Mouse (Mus musculus): ENCODE measurements around the gene Gpr153. TPM values are rescaled to one million over a fixed set of nuclear protein-coding genes. Genes with fewer than 3 reads are reported as not detected.
A peak's percentile ranks its signal among the peaks of the same experiment; 100 is the strongest.
"Not testable (repeated sequence)": the region's sequence is repeated elsewhere in the genome, so short reads cannot be mapped to it uniquely, and the experiment has no call there.

Gene Gpr153
- total RNA-seq (2021) = 10 to 100 TPM; 47.5 to 49.4 TPM
- long read RNA-seq, experiment 1, transcript Gpr153-203 (6 exons, 3,777 nt) = minor isoform, 21 of 62 reads
- long read RNA-seq, experiment 1, transcript Gpr153-202 (6 exons, 3,838 nt) = major isoform, 22 of 62 reads
- long read RNA-seq, experiment 1, partial matches to known transcripts = 12 of 62 reads
- long read RNA-seq, experiment 1, other reads (novel, unspliced or antisense) = 7 of 62 reads
- long read RNA-seq, experiment 2, transcript Gpr153-203 (6 exons, 3,777 nt) = major isoform, 46 of 115 reads
- long read RNA-seq, experiment 2, transcript Gpr153-202 (6 exons, 3,838 nt) = minor isoform, 30 of 115 reads
- long read RNA-seq, experiment 2, partial matches to known transcripts = 25 of 115 reads
- long read RNA-seq, experiment 2, other reads (novel, unspliced or antisense) = 10 of 115 reads

DNA sequence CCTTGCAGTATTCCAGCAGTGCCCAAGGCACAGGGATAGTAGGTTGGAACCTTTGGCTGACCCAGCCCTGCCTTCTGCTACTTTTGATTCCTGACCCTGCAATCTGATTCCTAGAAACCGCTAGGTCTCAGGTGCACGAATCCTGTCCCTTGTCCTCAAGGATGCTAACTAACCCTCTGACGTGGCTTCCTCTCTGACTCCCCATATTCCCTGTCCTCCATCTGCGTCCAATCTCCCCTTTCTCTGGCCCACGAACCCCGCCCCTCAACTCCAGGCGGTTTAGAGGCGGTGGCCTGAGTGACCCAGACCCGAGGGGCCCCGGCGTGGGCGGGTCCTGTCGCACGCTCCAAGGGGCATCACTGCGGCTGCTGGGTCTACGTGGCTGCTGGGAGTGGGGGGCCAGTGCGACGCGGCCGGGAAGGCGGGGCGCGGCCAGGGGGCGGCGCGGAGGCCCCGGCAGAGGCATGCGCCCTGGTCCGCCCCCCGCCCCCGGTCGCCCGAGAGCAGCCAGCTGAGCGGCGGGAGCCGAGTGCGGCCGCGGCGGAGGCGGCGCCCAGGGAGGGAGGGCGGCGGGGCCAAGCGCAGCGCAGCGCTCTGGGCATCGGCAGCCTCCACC lies at the start of gene Gpr153:
Gene Gpr153, plus strand, starts transcription at position 612 of the 616 bp plus-strand sequence.
- peak; percentile 64 to 71 for DNase-seq (ENCODE audit: low spot score in 2 of 2)

- DNase-seq (ENCODE audit: low spot score in 2 of 2) = no peak
Measured at GRCm38 (mm10) chr4:152226901-152227486, 47.0 kb upstream of the Gpr153 start.

GRCm38 (mm10) chr4:152227749-152228527 lies 46.1 kb upstream of the Gpr153 start:
- no peak for DNase-seq (ENCODE audit: low spot score in 2 of 2)

DNA sequence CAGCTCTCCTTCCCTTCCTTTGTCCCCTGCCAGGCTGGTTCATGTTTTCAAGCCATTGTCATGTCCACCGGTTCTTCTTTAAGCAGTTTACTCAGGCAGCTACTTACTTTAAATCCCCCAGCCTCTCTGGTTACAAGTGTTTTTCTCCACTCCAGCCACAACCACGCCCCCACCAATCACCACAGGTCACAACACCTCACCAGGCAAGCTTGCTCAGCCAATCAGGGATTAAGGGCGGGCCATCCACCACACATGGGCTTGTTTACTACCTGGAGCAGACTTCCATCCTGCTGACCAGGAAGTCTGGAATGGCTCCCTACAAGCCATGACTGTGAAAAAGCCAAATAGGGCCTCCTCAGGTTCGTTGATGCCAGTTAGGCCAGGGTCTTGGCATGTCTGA lies 43.7 kb upstream of the Gpr153 start:
- DNase-seq (ENCODE audit: low spot score in 2 of 2) = not testable (repeated sequence)

- DNase-seq (ENCODE audit: low spot score in 2 of 2) = no peak
Measured at GRCm38 (mm10) chr4:152231326-152231725, 42.7 kb upstream of the Gpr153 start.

DNA sequence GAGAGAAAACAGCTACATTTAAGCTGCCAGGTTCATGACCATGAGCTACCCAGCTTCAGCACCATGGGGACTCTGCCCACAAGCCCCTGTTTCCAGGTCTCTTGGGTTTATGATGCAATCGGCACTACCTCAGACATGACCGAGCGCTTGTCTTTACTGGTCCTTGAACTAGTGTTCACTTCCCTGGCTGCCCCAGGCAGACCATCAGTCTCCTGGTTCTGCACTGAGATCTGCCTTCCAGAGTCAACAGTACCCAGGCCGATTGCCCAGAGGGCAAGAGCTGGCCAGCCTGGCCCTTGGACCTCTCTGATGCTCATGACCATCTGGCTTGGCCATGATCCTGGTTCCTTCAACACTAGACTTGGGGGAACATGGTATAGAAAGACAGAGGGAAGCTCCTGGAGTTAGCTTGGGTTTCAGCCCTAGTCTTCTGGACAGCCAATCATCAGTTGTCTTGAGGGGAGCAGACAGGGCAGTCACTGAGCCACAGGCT lies 41.6 kb upstream of the Gpr153 start:
- no peak for DNase-seq (ENCODE audit: low spot score in 2 of 2)

- no peak for DNase-seq (ENCODE audit: low spot score in 2 of 2)
Measured at GRCm38 (mm10) chr4:152239974-152240373, 34.1 kb upstream of the Gpr153 start.

DNA sequence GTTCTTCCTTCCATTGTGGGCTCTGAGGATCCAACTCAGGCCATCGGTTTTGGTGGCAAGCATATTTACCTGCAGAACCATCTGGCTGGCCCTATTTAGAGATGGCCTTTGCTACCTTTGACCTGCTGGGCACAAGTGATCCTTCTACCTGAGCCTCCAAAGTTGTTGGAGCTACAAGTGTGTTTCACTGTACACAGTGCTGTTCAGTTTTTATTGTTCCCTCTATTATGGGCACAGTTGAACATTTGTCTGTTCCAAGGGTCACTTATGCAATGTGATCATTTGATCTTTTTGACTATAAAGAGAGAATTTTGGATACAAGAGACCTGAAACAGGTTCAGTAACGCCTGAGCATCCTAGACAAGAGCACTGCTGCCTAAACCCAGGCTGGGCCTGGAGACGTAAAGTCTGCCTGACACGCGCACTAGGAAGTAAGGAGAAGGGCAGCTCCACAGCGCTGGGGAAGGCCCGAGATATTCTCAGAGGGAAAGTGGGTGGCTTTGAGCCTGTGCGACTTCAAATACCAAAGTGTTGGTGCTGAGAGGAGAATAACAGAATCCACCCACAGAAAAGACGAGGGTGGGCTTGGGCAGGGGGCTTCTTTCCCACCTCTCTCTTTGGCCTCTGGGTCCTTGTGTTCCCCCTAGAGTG lies 30.7 kb upstream of the Gpr153 start:
- no peak for DNase-seq (ENCODE audit: low spot score in 2 of 2)

DNA sequence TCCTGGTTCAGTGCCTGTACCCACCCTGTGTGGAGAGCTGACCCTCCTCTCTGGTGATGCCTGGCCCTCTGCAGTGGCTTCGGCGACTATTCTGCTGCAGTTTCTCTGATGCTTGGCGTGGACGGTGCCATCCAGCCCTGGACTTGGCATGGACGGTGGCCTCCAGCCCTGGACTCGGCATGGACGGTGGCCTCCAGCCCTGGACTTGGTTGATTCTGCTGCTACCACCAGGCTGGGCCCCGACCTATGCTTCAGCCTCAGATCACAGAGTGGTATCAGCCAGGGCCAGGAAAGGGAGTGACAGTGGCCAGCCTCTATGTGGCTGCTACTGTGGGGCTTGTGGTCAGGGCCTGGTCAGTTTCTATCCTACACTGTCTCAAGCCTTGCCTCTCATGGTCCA lies 30.1 kb upstream of the Gpr153 start:
- no peak for DNase-seq (ENCODE audit: low spot score in 2 of 2)

DNA sequence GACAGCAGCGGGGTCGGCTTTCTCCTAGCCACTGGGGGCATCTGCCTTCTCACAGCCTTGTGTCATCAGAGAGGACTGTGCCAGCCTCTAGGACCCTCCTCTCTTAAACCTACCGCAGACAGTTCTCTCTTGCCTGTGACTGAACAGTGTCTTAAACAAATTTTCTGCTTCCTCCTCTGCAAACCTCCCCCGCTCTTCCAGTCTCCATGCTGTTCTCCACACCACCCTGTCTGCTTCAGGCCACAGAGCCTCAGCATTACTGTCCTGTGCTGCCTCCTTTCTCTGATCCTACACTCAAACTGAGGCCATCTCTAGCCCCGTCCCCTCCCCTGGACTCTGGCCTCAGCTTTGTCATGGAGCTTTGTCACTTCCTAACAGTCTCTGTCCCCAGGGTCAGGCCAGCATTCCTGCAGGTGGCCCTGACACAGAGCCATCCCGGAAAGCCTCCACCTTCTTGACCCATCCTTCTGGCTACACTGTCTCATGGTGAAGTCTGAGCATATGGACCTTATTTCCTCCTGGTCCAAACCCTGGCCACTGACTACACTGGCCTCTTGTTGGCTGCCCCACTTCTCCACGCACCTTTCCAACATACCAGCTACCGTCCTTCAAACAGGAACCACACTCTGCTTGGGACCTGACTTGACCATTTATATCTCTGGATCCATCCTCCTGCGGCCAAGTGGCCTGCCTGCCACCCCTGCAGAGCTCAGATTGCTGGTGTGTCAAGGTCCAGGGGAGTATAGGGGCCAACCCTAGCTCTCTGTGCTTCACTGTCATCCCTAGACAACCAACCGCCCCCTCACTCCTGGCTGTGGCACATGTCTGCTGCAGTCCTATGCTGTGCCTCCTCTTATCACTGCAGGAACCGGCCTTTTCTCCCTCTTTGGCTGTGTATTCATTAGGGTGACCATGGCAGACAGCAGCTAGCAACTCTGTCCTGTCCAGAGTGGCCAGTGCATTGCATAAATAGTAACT lies 29.2 kb upstream of the Gpr153 start:
- no peak for DNase-seq (ENCODE audit: low spot score in 2 of 2)

- no peak for DNase-seq (ENCODE audit: low spot score in 2 of 2)
Measured at GRCm38 (mm10) chr4:152246011-152246410, 28.0 kb upstream of the Gpr153 start.

- DNase-seq (ENCODE audit: low spot score in 2 of 2) = no peak
Measured at GRCm38 (mm10) chr4:152247195-152247594, 26.8 kb upstream of the Gpr153 start.

DNA sequence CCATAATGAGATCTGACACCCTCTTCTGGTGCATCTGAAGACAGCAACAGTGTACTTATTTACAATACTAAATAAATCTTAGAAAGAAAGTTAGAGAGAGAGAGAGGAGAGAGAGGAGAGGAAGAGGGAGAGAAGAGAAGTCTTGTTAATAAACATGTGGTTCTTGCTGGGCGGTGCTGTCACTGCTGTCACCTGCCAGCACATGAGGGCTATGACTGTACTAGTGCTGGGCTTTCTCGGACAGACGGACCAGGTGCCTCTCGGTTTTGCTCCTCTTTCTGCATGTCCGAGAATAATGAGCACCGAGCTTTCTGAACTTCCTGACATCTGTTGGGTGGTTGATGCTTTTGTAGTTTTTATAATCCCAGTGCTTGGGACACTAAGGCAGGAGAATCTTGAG lies 23.4 kb upstream of the Gpr153 start:
- DNase-seq (ENCODE audit: low spot score in 2 of 2) = no peak

GRCm38 (mm10) chr4:152253183-152253759 lies 20.8 kb upstream of the Gpr153 start:
- DNase-seq (ENCODE audit: low spot score in 2 of 2) = no peak

GRCm38 (mm10) chr4:152257070-152257469 lies 17.0 kb upstream of the Gpr153 start:
- peak in 1 of 2 experiments; percentile 59 for DNase-seq (ENCODE audit: low spot score in 2 of 2)

- DNase-seq (ENCODE audit: low spot score in 2 of 2) = peak in 1 of 2 experiments; percentile 12
Measured at GRCm38 (mm10) chr4:152260451-152260850, 13.6 kb upstream of the Gpr153 start.

DNA sequence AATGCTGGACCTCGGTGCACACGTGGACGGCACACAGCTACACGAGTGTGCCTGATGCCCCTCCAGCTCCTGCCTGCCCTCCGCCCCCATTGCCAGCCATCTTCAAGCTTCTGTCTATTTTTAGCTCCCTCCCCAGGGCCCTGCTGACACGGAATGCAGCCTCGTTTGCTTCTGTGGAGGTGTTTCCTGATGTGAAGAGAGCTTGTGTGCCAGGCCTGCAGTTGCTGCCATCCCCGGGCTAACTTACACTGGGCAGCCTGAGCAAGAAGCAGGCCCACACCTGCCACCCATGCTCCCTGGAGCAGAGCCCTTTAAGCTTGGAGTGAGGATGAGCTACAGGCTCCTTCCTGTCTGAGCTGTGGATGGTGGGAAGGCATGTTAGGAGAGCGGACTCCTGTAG lies 11.8 kb upstream of the Gpr153 start:
- DNase-seq (ENCODE audit: low spot score in 2 of 2) = no peak

- no peak for DNase-seq (ENCODE audit: low spot score in 2 of 2)
Measured at GRCm38 (mm10) chr4:152263089-152263488, 10.9 kb upstream of the Gpr153 start.

DNA sequence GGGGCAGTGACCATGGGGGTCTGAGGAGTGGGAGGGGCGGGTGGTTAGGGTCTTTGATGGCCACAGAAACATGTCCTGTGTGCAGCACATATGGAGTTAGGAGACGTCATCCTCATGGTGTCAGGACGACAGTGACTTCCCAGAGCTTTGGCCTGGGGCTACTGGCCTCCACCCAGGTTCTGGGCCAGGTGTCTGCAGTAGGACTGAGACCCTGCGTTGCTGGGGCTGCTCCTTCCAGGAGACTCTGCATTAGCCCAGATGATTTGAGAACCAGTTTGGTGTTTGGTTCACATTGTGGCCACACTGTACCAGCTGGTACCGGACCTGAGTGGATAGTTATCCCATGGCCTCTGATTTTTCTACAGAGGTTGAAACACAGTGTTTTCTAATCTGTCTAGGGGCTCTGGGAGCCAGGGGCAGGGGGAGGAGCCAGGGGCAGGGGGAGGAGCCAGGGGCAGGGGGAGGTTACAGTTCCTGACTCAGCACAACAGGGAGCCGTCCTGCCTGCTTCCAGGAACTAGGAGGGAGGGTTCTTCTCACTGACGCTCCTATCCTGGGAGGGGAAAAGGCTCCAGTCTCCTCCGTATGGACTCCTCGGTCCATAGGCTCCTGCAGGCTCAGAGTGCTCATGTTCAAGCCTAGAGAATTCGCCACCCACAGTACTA lies 10.4 kb upstream of the Gpr153 start:
- DNase-seq (ENCODE audit: low spot score in 2 of 2) = no peak
